Mouse (Mus musculus) intestine, embryonic 14.5 days (tissue): ENCODE results near the gene Rab35. TPM values are rescaled to one million over a fixed set of nuclear protein-coding genes. Genes with fewer than 3 reads are reported as not detected.
A peak's percentile ranks its signal among the peaks of the same experiment; 100 is the strongest.

Experiments
- ATAC-seq: fragments of 200-750 bp; cut with Nextera tagmentation; replicated peaks from 2 replicates; pipeline ENCODE4 v1.8.0; 2017; ENCODE audit warnings: low read depth, moderate number of reproducible peaks, moderate TSS enrichment, moderate library complexity; ENCODE audit not compliant: low FRiP score, low TSS enrichment
- DNase-seq: peaks from one replicate; pipeline ENCODE4 v3.0.0-alpha.2; 2018; ENCODE audit warnings: low spot score
- H3K27ac ChIP-seq: fragments of 300-500 bp; sonication (generic); 2 replicates; pipeline ENCODE4 v1.5.1; 2014; ENCODE audit warnings: low read depth, mild to moderate bottlenecking, control low read depth
- H3K27me3 ChIP-seq: fragments of 300-500 bp; sonication (generic); replicated peaks from 2 replicates; pipeline ENCODE4 v1.6.1; 2014; ENCODE audit warnings: low read length, control low read depth; ENCODE audit not compliant: control insufficient read depth, insufficient read depth
- H3K36me3 ChIP-seq: fragments of 300-500 bp; sonication (generic); 2 replicates; pipeline ENCODE4 v1.6.1; 2014; ENCODE audit warnings: low read length, control low read depth; ENCODE audit not compliant: control insufficient read depth, insufficient read depth
- H3K4me1 ChIP-seq: fragments of 300-500 bp; sonication (generic); replicated peaks from 2 replicates; pipeline ENCODE4 v1.6.1; 2014; ENCODE audit warnings: low read length, control low read depth, mixed read lengths; ENCODE audit not compliant: control insufficient read depth, insufficient read depth
- H3K4me2 ChIP-seq: fragments of 300-500 bp; sonication (generic); 2 replicates; pipeline ENCODE4 v1.6.1; 2014; ENCODE audit warnings: low read length
- H3K4me3 ChIP-seq: fragments of 300-500 bp; sonication (generic); 2 replicates; pipeline ENCODE4 v1.5.1; 2014; ENCODE audit warnings: low read depth, low read length, control low read depth, mixed read lengths
- H3K9ac ChIP-seq: fragments of 300-500 bp; sonication (generic); 2 replicates; pipeline ENCODE4 v1.6.1; 2014; ENCODE audit warnings: mild to moderate bottlenecking, low read length
- H3K9me3 ChIP-seq: fragments of 300-500 bp; sonication (generic); 2 replicates; pipeline ENCODE4 v1.6.1; 2016; ENCODE audit warnings: low read length, control low read depth; ENCODE audit not compliant: control insufficient read depth
- WGBS: fragments of 180-500 bp; shearing (Covaris S2); extraction: QIAGEN DNeasy Blood & Tissue Kit; methylation state at CpG from one replicate; pipeline ENCODE4 v1.1.7; 2014; 5-methylcytosine and 5-hydroxymethylcytosine counted together
- polyA plus RNA-seq: library from polyadenylated mRNA; unstranded; fragments of >200 nt; fragmentation: Nextera tagmentation; extraction: Ambion mirVana; gene quantifications from 2 replicates; pipeline ENCODE4 v1.2.1, GENCODE M21; 2014

The Rab35 gene
- 16.3 and 19.5 TPM in 2 replicates for polyA plus RNA-seq

GRCm38 (mm10) chr5:115631505-115632357 lies at the start of gene Rab35:
TSS of gene Rab35 (plus strand) at chr5:115631908.
- under 1% methylated on average over 63 of the region's 125 CpGs for WGBS
- H3K27me3 ChIP-seq: no peaks in the 10 kb centered on the region
- peak within 1 kb of the TSS; percentile 54 for H3K27ac ChIP-seq
- ATAC-seq (peak; percentile 73), DNase-seq (peak; percentile 94)
- no peaks in the 10 kb centered on the region for H3K9me3 ChIP-seq
- 0 out of 2 replicates have a peak, but pooled peaks cover 5% of the 10 kb centered on the region for H3K36me3 ChIP-seq
- H3K4me2 ChIP-seq: peak within 1 kb of the TSS; percentile 85
- H3K4me3 ChIP-seq: peak within 1 kb of the TSS; percentile 86
- H3K9ac ChIP-seq: peak within 1 kb of the TSS; percentile 75
- H3K4me1 ChIP-seq: peaks cover 17% of the 10 kb centered on the region

GRCm38 (mm10) chr5:115585616-115586015 lies 46.1 kb upstream of the Rab35 start:
- peaks cover 10% of the 10 kb centered on the region; the same call in 1 of the 2 replicates for H3K9me3 ChIP-seq
- H3K4me1 ChIP-seq: no peaks in the 10 kb centered on the region
- H3K4me2 ChIP-seq: no peak overlapping the region
- no peak for DNase-seq
- no peak for ATAC-seq
- H3K27ac ChIP-seq: no peak overlapping the region
- WGBS: 81% methylated on average over 12 of the region's 12 CpGs
- no peak overlapping the region for H3K4me3 ChIP-seq
- H3K9ac ChIP-seq: no peak overlapping the region
- no peaks in the 10 kb centered on the region for H3K27me3 ChIP-seq
- H3K36me3 ChIP-seq: peaks cover 98% of the 10 kb centered on the region

DNA sequence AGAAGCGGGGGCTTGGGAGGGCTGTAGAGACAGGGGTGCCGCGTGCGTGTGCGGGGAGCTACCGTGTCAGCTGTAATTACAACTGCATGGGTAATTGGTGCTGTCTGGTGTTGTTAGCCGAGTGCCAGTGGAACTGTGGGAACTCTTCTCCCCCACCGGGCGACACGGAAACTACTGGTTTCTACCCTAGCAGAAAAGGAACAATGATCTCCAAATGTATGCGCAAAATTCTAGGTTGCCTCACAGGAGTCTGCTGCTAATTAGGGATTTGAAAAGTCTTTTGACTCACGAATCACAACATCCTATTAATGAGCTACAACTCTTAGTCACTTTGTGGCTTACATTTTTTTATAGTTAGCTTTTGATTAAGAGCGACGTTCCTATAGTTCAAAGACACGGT lies 45.5 kb upstream of the Rab35 start:
- Histone ChIP-seq H3K4me1 (no peaks in the 10 kb centered on the region), H3K36me3 (peaks cover 98% of the 10 kb centered on the region), H3K27me3 (no peaks in the 10 kb centered on the region), H3K4me3 (no peak overlapping the region), H3K4me2 (no peak overlapping the region), H3K9me3 (peaks cover 10% of the 10 kb centered on the region; the same call in 1 of the 2 replicates), H3K27ac (no peak overlapping the region), H3K9ac (no peak overlapping the region)
- ATAC-seq (no peak), DNase-seq (no peak)
- 91% methylated on average over 15 of the region's 15 CpGs for WGBS

GRCm38 (mm10) chr5:115586780-115587179 lies 44.9 kb upstream of the Rab35 start:
- 90% methylated on average over 2 of the region's 2 CpGs for WGBS
- H3K4me1 ChIP-seq: no peaks in the 10 kb centered on the region

GRCm38 (mm10) chr5:115591028-115591427 lies 40.7 kb upstream of the Rab35 start:
- Histone ChIP-seq H3K9ac (no peak overlapping the region), H3K4me3 (no peak overlapping the region), H3K4me1 (no peaks in the 10 kb centered on the region), H3K36me3 (peaks cover 96% of the 10 kb centered on the region), H3K4me2 (no peak overlapping the region), H3K27ac (no peak overlapping the region), H3K9me3 (no peaks in the 10 kb centered on the region), H3K27me3 (no peaks in the 10 kb centered on the region)
- DNase-seq (no peak), ATAC-seq (no peak)
- 77% methylated on average over 11 of the region's 11 CpGs for WGBS

More at GRCm38 (mm10) chr5:115586780-115587179, 44.9 kb upstream of the Rab35 start:
- Histone ChIP-seq H3K36me3 (peaks cover 98% of the 10 kb centered on the region), H3K4me2 (no peak overlapping the region), H3K4me3 (no peak overlapping the region), H3K9me3 (peaks cover 10% of the 10 kb centered on the region; the same call in 1 of the 2 replicates), H3K27ac (no peak overlapping the region), H3K9ac (no peak overlapping the region), H3K27me3 (no peaks in the 10 kb centered on the region)
- ATAC-seq: no peak
- no peak for DNase-seq

GRCm38 (mm10) chr5:115591506-115591905 lies 40.2 kb upstream of the Rab35 start:
- Histone ChIP-seq H3K4me1 (no peaks in the 10 kb centered on the region), H3K27me3 (no peaks in the 10 kb centered on the region), H3K9me3 (no peaks in the 10 kb centered on the region), H3K27ac (no peak overlapping the region), H3K9ac (no peak overlapping the region), H3K4me2 (no peak overlapping the region), H3K4me3 (no peak overlapping the region), H3K36me3 (peaks cover 96% of the 10 kb centered on the region)
- 88% methylated on average over 2 of the region's 2 CpGs for WGBS
- DNase-seq: no peak
- ATAC-seq: no peak

DNA sequence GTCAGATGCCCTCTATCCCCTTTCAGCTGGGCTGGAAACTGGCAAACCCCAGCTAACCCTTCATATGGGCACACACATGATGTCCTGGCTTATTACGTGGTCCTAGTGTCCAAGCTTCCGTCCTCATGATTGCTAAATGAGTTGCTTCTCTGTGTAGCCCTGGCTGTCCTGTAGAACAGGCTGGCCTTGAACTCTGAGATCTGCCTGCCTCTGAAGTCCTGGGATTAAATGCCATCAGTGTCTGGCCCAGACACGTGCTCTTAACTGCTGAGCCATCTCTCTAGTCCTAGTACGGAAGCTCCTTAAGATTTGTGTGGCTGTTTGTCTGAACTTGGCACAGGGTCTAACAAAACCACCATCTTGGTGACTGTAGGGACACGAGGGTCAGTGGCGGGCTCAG lies 28.1 kb upstream of the Rab35 start:
- no peak overlapping the region for H3K9ac ChIP-seq
- no peak overlapping the region for H3K4me3 ChIP-seq
- no peak for ATAC-seq
- no peaks in the 10 kb centered on the region for H3K4me1 ChIP-seq
- H3K9me3 ChIP-seq: no peaks in the 10 kb centered on the region
- no peak for DNase-seq
- 91% methylated on average over 6 of the region's 6 CpGs for WGBS
- H3K27me3 ChIP-seq: no peaks in the 10 kb centered on the region
- H3K27ac ChIP-seq: no peak overlapping the region
- H3K36me3 ChIP-seq: peaks cover 92% of the 10 kb centered on the region
- H3K4me2 ChIP-seq: no peak overlapping the region

GRCm38 (mm10) chr5:115611566-115611965 lies 20.1 kb upstream of the Rab35 start:
- no peak for ATAC-seq
- H3K36me3 ChIP-seq: peaks cover 97% of the 10 kb centered on the region
- 94% methylated on average over 11 of the region's 11 CpGs for WGBS
- no peaks in the 10 kb centered on the region for H3K4me1 ChIP-seq
- H3K9me3 ChIP-seq: no peaks in the 10 kb centered on the region
- no peaks in the 10 kb centered on the region for H3K27me3 ChIP-seq
- H3K4me2 ChIP-seq: no peak overlapping the region
- H3K9ac ChIP-seq: no peak overlapping the region
- H3K27ac ChIP-seq: no peak overlapping the region
- DNase-seq: no peak
- H3K4me3 ChIP-seq: no peak overlapping the region

- H3K36me3 ChIP-seq: peaks cover 93% of the 10 kb centered on the region
- no peaks in the 10 kb centered on the region for H3K27me3 ChIP-seq
- H3K27ac ChIP-seq: no peak overlapping the region
- no peaks in the 10 kb centered on the region for H3K4me1 ChIP-seq
- 93% methylated on average over 9 of the region's 9 CpGs for WGBS
- H3K4me3 ChIP-seq: no peak overlapping the region
- H3K4me2 ChIP-seq: no peak overlapping the region
- no peak overlapping the region for H3K9ac ChIP-seq
- H3K9me3 ChIP-seq: no peaks in the 10 kb centered on the region
- ATAC-seq (no peak), DNase-seq (no peak)
These were observed 18.4 kb upstream of the Rab35 start for GRCm38 (mm10) chr5:115613332-115613731.
